Mouse (Mus musculus) liver, embryonic 13.5 days (tissue): ENCODE data around the gene Gm17359. TPM values are rescaled to one million over a fixed set of nuclear protein-coding genes. Genes with fewer than 3 reads are reported as not detected.

Source experiments
- ATAC-seq: fragments of 200-750 bp; cut with Nextera tagmentation; 2 replicates; pipeline ENCODE4 v1.8.0; 2017; ENCODE audit warnings: low read depth, mild to moderate bottlenecking, moderate number of reproducible peaks, moderate library complexity
- DNase-seq: peaks from one replicate; pipeline ENCODE4 v3.0.0; 2022
- H3K27ac ChIP-seq: fragments of 300-500 bp; sonication (generic); 2 replicates; pipeline ENCODE4 v1.5.1; 2015; ENCODE audit warnings: moderate library complexity, mild to moderate bottlenecking, inconsistent platforms
- H3K27me3 ChIP-seq: fragments of 300-500 bp; sonication (generic); 2 replicates; pipeline ENCODE4 v1.6.1; 2015; ENCODE audit warnings: mild to moderate bottlenecking, inconsistent platforms
- H3K36me3 ChIP-seq: fragments of 300-500 bp; sonication (generic); 2 replicates; pipeline ENCODE4 v1.6.1; 2015; ENCODE audit warnings: mild to moderate bottlenecking, inconsistent platforms
- H3K4me1 ChIP-seq: fragments of 300-500 bp; sonication (generic); replicated peaks from 2 replicates; pipeline ENCODE4 v1.6.1; 2015; ENCODE audit warnings: inconsistent platforms
- H3K4me2 ChIP-seq: fragments of 300-500 bp; sonication (generic); 2 replicates; pipeline ENCODE4 v1.6.1; 2015; ENCODE audit warnings: inconsistent platforms, mild to moderate bottlenecking, moderate library complexity
- H3K4me3 ChIP-seq: fragments of 300-500 bp; sonication (generic); replicated peaks from 2 replicates; pipeline ENCODE4 v1.5.1; 2015; ENCODE audit warnings: mild to moderate bottlenecking, inconsistent platforms
- H3K9ac ChIP-seq: fragments of 300-500 bp; sonication (generic); 2 replicates; pipeline ENCODE4 v1.6.1; 2015; ENCODE audit warnings: mild to moderate bottlenecking, inconsistent platforms
- H3K9me3 ChIP-seq: fragments of 300-500 bp; sonication (generic); replicated peaks from 2 replicates; pipeline ENCODE4 v1.6.1; 2016; ENCODE audit warnings: inconsistent platforms
- WGBS: fragments of 180-500 bp; shearing (Covaris S2); methylation state at CpG from one replicate; pipeline ENCODE4 v1.1.7; 2015; ENCODE audit not compliant: insufficient replicate concordance; 5-methylcytosine and 5-hydroxymethylcytosine counted together
- polyA plus RNA-seq: library from polyadenylated mRNA; unstranded; fragments of >200 nt; fragmentation: Nextera tagmentation; extraction: Ambion mirVana; gene quantifications from 2 replicates; pipeline ENCODE4 v1.2.1, GENCODE M21; 2015

Gm17359 gene
- polyA plus RNA-seq, 1 experiment from 2014 or later = not detected

GRCm38 (mm10) chr3:79389081-79389480, 52.6 kb downstream of the Gm17359 start:
- DNase-seq (no peak), ATAC-seq (no peak)
- Histone ChIP-seq H3K4me2 (no peak overlapping the region), H3K27ac (no peak overlapping the region), H3K36me3 (no peaks in the 10 kb centered on the region), H3K27me3 (no peaks in the 10 kb centered on the region), H3K9ac (no peak overlapping the region), H3K4me1 (no peaks in the 10 kb centered on the region), H3K4me3 (no peak overlapping the region), H3K9me3 (no peaks in the 10 kb centered on the region)
- WGBS = 48% methylated on average over 4 of the region's 4 CpGs

- Histone ChIP-seq H3K4me3 (no peak overlapping the region), H3K9me3 (no peaks in the 10 kb centered on the region), H3K4me1 (no peaks in the 10 kb centered on the region), H3K36me3 (no peaks in the 10 kb centered on the region), H3K27me3 (no peaks in the 10 kb centered on the region), H3K4me2 (no peak overlapping the region), H3K9ac (no peak overlapping the region), H3K27ac (no peak overlapping the region)
- DNase-seq (no peak), ATAC-seq (no peak)
- 64% methylated on average over 4 of the region's 4 CpGs for WGBS
Observed at GRCm38 (mm10) chr3:79400552-79400951, 64.1 kb downstream of the Gm17359 start.

GRCm38 (mm10) chr3:79402056-79402455, 65.6 kb downstream of the Gm17359 start:
- H3K4me1 ChIP-seq = no peaks in the 10 kb centered on the region
- no peak overlapping the region for H3K27ac ChIP-seq
- H3K9me3 ChIP-seq = no peaks in the 10 kb centered on the region
- H3K27me3 ChIP-seq = no peaks in the 10 kb centered on the region
- no peak for DNase-seq
- H3K9ac ChIP-seq = no peak overlapping the region
- no peak for ATAC-seq
- no peak overlapping the region for H3K4me3 ChIP-seq
- WGBS = 71% methylated on average over 8 of the region's 8 CpGs
- H3K36me3 ChIP-seq = no peaks in the 10 kb centered on the region
- H3K4me2 ChIP-seq = no peak overlapping the region

GRCm38 (mm10) chr3:79408546-79408945, 72.1 kb downstream of the Gm17359 start:
- Histone ChIP-seq H3K9ac (no peak overlapping the region), H3K9me3 (no peaks in the 10 kb centered on the region), H3K4me3 (no peak overlapping the region), H3K27me3 (no peaks in the 10 kb centered on the region), H3K4me1 (no peaks in the 10 kb centered on the region), H3K4me2 (no peak overlapping the region), H3K27ac (no peak overlapping the region), H3K36me3 (no peaks in the 10 kb centered on the region)
- WGBS = 51% methylated on average over 4 of the region's 4 CpGs
- ATAC-seq = no peak
- no peak for DNase-seq

- no peak overlapping the region for H3K27ac ChIP-seq
- no peaks in the 10 kb centered on the region for H3K36me3 ChIP-seq
- no peak for DNase-seq
- H3K4me3 ChIP-seq = no peak overlapping the region
- H3K27me3 ChIP-seq = no peaks in the 10 kb centered on the region
- no peak overlapping the region for H3K4me2 ChIP-seq
- WGBS = 44% methylated on average over 10 of the region's 10 CpGs
- ATAC-seq = no peak
- H3K9me3 ChIP-seq = no peaks in the 10 kb centered on the region
- H3K4me1 ChIP-seq = no peaks in the 10 kb centered on the region
- no peak overlapping the region for H3K9ac ChIP-seq
Observed at GRCm38 (mm10) chr3:79409927-79410628, 73.6 kb downstream of the Gm17359 start.

- ATAC-seq (no peak), DNase-seq (no peak)
- no peak overlapping the region for H3K27ac ChIP-seq
- WGBS = 28% methylated on average over 5 of the region's 5 CpGs
- H3K4me2 ChIP-seq = no peak overlapping the region
- H3K4me3 ChIP-seq = no peak overlapping the region
- no peaks in the 10 kb centered on the region for H3K4me1 ChIP-seq
- no peaks in the 10 kb centered on the region for H3K9me3 ChIP-seq
- H3K9ac ChIP-seq = no peak overlapping the region
- no peaks in the 10 kb centered on the region for H3K36me3 ChIP-seq
- no peaks in the 10 kb centered on the region for H3K27me3 ChIP-seq
Observed at GRCm38 (mm10) chr3:79410629-79410995, 74.2 kb downstream of the Gm17359 start.

- WGBS = 65% methylated on average over 2 of the region's 2 CpGs
- ATAC-seq (no peak), DNase-seq (no peak)
- no peaks in the 10 kb centered on the region for H3K4me1 ChIP-seq
- no peak overlapping the region for H3K4me2 ChIP-seq
- H3K9me3 ChIP-seq = no peaks in the 10 kb centered on the region
- H3K36me3 ChIP-seq = no peaks in the 10 kb centered on the region
- no peak overlapping the region for H3K27ac ChIP-seq
- H3K9ac ChIP-seq = no peak overlapping the region
- no peak overlapping the region for H3K4me3 ChIP-seq
- H3K27me3 ChIP-seq = no peaks in the 10 kb centered on the region
Observed at GRCm38 (mm10) chr3:79411666-79412065, 75.2 kb downstream of the Gm17359 start.

- Histone ChIP-seq H3K27ac (no peak overlapping the region), H3K4me2 (no peak overlapping the region), H3K4me3 (no peak overlapping the region), H3K36me3 (no peaks in the 10 kb centered on the region), H3K4me1 (no peaks in the 10 kb centered on the region), H3K9me3 (no peaks in the 10 kb centered on the region), H3K9ac (no peak overlapping the region), H3K27me3 (no peaks in the 10 kb centered on the region)
- ATAC-seq = no peak
- DNase-seq = no peak
- WGBS = 80% methylated on average over 1 of the region's 1 CpGs
Observed at GRCm38 (mm10) chr3:79413492-79413891, 77.0 kb downstream of the Gm17359 start.

- Histone ChIP-seq H3K4me1 (no peaks in the 10 kb centered on the region), H3K4me2 (no peak overlapping the region), H3K4me3 (no peak overlapping the region), H3K9ac (no peak overlapping the region), H3K9me3 (no peaks in the 10 kb centered on the region), H3K36me3 (no peaks in the 10 kb centered on the region), H3K27ac (no peak overlapping the region), H3K27me3 (no peaks in the 10 kb centered on the region)
- 55% methylated on average over 5 of the region's 5 CpGs for WGBS
- DNase-seq (no peak), ATAC-seq (no peak)
Observed at GRCm38 (mm10) chr3:79415081-79415480, 78.6 kb downstream of the Gm17359 start.

GRCm38 (mm10) chr3:79415929-79416328, 79.5 kb downstream of the Gm17359 start:
- no peak overlapping the region for H3K9ac ChIP-seq
- ATAC-seq = no peak
- H3K27ac ChIP-seq = no peak overlapping the region
- no peak overlapping the region for H3K4me3 ChIP-seq
- H3K27me3 ChIP-seq = no peaks in the 10 kb centered on the region
- no peaks in the 10 kb centered on the region for H3K9me3 ChIP-seq
- no peak overlapping the region for H3K4me2 ChIP-seq
- no peaks in the 10 kb centered on the region for H3K36me3 ChIP-seq
- no peak for DNase-seq
- H3K4me1 ChIP-seq = no peaks in the 10 kb centered on the region

- Histone ChIP-seq H3K4me3 (no peak overlapping the region), H3K4me2 (no peak overlapping the region), H3K27me3 (no peaks in the 10 kb centered on the region), H3K9me3 (no peaks in the 10 kb centered on the region), H3K9ac (no peak overlapping the region), H3K36me3 (no peaks in the 10 kb centered on the region), H3K27ac (no peak overlapping the region), H3K4me1 (no peaks in the 10 kb centered on the region)
- DNase-seq (no peak), ATAC-seq (no peak)
- WGBS = 65% methylated on average over 4 of the region's 4 CpGs
Observed at GRCm38 (mm10) chr3:79416944-79417680, 80.7 kb downstream of the Gm17359 start.

GRCm38 (mm10) chr3:79418921-79419320, 82.5 kb downstream of the Gm17359 start:
- H3K4me2 ChIP-seq = no peak overlapping the region
- no peaks in the 10 kb centered on the region for H3K36me3 ChIP-seq
- no peaks in the 10 kb centered on the region for H3K9me3 ChIP-seq
- H3K27ac ChIP-seq = no peak overlapping the region
- WGBS = 64% methylated on average over 14 of the region's 14 CpGs
- DNase-seq (no peak), ATAC-seq (no peak)
- no peaks in the 10 kb centered on the region for H3K27me3 ChIP-seq
- no peak overlapping the region for H3K9ac ChIP-seq
- H3K4me3 ChIP-seq = no peak overlapping the region
- no peaks in the 10 kb centered on the region for H3K4me1 ChIP-seq
